Mouse (Mus musculus) frontal cortex, adult (tissue): ENCODE data around the gene Slc35a5.
A peak's percentile ranks its signal among the peaks of the same experiment; 100 is the strongest.

Experiments used
- ATAC-seq: cut with Nextera tagmentation; 2 replicates; pipeline ENCODE4 v1.9.2; 2017; ENCODE audit warnings: mild to moderate bottlenecking, moderate library complexity, mixed read lengths; ENCODE audit not compliant: low TSS enrichment

Slc35a5 gene

DNA sequence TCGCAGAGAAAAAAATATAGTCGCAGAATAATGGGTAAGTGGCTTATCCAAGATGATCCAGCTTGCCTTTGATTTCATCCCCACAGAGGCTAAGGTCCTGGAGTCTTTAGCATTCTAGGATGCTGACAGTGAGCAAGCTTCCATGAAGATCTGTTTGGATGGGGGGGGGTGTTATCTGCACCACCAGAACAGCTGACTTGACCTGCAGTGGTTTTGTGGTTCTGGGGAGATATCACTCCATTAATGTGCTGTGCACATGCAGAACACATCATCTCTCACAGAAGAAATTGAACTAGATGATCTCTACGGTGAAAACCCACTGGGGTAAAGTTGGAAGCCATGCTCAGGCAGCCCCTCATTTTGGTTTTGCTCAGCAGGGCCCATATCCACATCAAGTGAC, 41.3 kb downstream of the Slc35a5 start:
- no peak for ATAC-seq

DNA sequence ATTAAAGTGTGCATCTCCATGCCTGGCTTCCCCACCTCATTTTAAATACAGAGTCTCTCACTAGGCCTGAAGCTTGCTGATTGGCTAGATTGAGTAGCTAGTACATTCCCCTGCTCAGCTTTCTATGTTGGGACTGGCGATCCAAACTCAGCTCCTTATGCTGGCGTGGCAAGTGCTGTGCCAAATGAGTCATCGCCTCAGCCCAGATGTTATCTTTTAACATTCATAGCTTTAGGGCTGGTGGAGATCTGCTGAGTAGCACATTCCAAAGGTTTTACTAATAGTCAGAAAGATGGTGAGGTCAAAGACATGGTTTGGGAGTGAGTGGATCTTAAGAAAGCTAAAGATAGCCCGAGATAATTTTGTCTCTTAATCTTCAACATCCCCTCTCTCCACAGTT, 48.0 kb downstream of the Slc35a5 start:
- ATAC-seq: peak; percentile 92

DNA sequence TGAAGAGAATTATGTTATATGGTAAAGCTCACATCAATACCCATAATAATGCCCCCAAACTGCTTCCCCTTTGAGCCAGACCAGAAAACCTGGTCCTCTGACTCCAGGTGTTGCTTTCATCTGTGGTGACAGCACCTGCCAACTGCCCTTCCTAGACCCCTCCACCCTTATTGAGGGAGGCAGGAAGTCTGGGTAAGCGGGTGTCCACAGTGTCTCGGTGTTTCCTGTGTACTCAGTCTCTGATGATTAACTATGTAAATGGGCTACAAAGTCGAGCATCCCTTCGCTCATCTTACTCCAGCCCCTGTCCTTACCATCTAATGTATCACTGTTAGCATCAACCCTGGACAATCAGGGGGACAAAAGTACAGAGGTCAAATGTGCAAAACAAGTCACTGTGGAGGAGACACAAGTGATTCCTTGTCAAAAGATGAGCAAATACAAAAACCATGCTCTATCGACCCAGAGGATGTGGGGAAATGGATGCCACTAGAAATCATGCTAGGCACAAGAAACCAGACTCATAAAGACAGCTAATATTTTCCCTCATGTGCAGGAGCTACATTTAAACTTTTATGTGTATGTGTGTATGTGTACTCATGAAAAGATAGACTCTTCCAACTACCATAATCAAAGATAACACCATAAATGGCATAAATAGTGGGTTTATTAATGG, 50.2 kb downstream of the Slc35a5 start:
- no peak for ATAC-seq

DNA sequence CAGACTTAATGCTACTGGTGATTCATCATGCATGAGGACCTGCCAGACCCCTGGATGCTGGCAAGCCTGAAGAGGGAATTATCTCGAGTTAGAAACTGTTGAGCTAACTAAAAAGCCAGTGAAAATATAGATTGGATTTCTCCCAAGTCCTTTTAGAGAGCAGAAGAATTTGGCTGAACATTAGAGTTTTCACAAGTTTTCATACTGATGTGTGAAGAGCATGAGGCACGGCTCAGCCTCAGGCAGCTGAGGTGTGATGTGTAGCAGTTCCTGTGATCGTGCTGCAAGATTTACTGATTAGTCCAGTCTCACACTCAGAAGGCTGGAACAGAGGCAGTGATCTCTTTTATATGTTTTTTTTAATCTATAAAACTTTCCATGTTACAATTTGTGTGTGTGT, 53.5 kb downstream of the Slc35a5 start:
- peak; percentile 95 for ATAC-seq

DNA sequence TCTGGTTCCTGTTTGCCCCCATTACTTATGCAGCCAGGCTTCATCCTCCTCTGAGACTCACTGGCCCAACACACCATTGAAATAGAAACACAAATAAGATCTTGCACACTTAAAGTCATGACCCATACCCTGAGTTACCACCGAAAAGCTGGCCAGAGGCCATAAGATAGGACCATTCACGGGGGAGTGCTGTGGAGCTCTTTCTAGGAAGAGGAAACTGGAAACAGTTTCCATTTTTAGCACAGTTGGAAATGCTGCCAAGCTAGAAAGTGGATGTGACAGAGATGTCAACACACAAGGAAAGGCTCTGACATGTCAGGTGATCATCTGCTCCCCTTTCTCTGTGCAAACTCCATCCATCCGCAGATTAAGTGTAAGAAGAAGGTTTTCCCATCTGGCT, 57.6 kb downstream of the Slc35a5 start:
- no peak for ATAC-seq

DNA sequence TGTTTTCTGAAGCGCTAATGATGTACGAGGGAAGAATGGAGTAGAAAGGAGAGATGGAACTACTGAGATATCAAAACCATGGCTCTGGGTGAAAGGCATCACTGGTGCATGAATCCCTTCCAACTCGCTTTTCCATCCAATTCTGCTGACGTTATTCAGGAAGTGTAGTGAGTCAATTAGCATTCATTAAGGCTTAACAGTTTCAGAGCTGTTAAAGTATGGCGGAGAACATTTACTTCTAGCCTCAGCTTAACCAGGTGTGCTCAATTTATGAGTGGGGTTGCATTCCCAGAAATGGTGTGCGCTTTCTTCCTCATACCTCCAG, 59.7 kb downstream of the Slc35a5 start:
- ATAC-seq: no peak

DNA sequence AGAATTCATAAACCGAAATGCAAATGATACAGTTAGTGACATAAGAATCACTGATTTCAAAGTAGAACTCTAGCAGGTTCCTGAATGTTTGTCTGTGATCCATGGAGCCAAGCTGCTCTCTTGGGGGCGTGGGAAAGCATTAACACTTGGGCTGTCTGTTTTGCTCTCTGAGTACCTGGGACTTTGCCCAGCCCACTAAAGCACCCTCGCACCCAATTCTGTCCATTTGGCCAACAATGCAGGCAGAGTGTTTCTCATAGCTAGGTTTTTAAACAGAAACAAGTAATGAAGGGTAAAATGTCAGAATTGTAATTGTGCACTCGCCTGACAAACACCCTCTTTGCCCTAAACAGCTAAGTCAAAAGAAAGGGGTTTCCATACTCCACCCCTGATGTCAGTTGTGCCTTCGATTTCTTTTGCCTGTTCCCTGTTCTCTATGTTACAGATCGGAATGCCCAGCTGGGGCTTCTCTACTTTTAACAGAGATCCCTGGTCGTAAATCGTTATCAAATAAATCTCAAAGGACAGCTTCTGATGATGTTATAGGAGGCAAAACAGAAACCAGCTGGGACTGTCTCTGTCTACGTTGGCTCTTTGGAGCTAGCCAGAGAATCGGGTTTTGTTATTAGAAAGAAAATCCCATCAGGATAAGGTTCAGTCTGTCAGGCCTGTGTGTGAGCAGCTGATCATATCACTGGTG, 60.2 kb downstream of the Slc35a5 start:
- no peak for ATAC-seq

DNA sequence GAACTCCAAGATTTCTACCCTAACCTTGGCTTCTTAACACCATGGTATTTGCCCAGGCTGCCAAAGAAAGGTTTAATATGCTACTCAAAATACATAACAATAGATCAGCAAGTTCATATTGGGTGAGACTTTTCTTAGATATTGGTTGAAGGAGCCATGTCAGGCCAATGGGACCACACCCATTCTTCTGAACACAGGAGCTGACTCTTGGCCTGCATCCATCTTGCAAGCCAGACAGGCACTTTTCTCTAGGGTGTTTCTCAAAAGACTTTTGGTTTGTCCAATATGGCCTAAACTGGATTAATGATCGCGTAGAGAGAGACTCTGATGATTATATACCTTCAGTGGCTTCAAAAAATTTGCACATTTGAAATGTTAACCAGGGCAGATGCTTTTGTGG, 61.0 kb downstream of the Slc35a5 start:
- ATAC-seq: no peak

DNA sequence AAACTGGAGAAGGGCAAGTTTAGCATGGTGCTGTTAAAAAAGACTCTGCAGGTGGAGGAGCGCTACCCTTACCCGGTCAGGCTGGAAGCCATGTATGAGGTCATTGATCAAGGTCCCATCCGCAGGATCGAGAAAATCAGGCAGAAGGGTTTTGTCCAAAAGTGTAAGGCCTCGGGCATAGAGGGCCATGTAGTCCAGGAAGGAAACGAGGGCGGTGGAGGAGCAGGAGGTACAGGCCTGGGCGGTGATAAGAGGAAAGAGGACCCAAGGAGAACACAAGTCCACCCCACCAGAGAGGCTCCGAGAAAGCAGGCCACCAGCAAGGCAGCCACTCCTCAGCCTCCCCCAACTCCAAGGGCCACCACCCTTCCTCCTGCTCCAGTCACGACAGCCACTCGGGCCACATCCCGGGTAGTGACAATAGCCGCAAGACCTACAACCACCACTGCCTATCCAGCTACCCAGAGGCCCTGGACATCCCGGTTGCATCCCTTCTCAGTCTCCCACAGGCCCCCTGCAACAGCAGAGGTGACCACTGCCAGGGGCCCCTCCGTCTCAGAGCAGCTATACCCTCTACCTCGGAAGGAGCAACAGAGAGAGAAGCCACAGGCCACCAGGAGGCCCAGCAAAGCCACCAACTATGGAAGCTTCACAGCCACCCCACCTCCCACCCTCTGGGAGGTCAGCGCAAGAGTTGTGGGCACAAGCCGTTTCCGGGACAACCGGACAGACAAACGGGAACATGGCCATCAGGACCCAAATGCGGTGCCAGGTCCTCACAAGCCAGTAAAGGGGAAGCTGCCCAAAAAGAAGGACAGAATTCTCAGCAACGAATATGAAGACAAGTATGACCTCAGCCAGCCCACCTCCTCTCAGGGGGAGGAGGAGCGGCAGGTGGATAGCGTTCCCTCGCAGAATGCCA, 62.7 kb downstream of the Slc35a5 start:
- ATAC-seq: no peak

DNA sequence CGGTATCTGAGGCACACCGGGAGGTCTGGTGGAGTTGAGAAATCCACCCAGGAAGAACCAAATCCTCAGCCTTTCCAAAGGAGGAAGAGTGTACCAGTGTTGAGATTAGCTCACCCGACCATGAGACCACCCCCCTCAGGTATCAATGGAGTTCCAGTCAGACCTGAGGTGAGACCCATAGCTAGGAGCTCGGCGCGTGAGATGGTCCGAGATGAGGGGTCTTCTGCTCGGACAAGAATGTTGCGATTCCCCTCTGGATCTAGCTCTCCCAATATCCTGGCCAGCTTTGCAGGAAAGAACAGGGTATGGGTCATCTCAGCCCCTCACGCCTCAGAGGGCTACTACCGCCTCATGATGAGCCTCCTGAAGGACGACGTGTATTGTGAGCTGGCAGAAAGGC, 63.5 kb downstream of the Slc35a5 start:
- ATAC-seq: no peak

DNA sequence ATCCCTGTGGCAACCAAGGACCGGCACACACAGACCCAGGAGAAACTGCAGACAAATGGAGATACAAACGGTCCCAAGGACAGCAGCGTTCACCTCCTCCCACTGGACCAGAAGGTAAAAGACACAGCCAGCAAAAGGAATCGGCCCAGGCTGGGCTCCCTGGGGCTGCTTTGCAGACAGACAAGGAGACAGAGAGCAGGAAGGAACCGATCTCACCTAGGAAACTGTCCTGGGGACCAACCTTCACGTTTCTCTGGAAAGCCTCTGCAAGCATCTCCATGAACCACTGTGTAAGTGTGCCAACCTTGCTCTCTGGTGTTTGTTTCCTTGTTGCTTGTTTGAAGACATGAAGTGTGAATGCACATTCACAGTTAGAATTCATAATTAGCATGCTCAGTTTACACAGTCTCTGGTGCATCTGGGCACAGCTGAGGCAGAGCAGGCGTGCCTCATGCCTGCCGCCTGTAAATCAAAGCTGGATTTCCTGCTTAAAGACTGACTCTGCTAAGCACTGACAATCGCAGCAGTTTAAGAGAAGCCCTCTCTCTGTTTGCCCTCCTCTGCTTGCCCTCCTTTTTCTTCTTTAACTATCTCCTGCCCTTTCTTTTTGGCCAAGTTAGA, 64.3 kb downstream of the Slc35a5 start:
- peak; percentile 34; the same call in 1 of the 2 replicates for ATAC-seq

DNA sequence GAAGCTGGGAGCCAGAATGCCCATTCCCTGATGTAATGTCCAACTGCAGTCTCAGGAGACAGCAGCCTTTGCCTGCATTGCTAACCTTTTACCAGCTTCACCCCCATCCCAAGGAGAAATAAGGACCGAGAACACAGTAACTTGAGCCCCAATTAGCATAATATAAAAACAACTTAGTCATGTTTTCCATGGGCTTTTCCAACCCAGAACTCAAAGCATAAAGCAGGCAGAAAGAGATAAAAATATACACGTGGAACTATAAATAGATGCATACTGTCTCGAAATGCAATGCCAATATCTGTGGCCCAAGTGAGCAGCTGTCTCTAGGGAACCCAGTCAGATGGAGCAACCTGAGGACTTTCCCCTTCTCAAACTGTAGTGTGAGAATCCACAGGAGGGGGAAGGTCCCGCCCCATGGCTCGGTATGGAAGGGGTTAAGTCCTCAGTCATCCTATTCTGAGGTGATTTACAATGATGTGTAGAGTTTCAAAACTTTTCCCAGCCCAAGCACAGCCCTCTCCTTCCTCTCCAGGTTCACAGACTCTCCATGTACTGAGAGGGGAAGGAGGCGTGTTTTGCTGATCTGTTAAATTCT, 65.3 kb downstream of the Slc35a5 start, which contains the start of gene Ccdc80:
TSS of gene Ccdc80 (plus strand) at position 266 of the 595 bp plus-strand sequence.
- ATAC-seq: peak; percentile 16; the same call in 1 of the 2 replicates

DNA sequence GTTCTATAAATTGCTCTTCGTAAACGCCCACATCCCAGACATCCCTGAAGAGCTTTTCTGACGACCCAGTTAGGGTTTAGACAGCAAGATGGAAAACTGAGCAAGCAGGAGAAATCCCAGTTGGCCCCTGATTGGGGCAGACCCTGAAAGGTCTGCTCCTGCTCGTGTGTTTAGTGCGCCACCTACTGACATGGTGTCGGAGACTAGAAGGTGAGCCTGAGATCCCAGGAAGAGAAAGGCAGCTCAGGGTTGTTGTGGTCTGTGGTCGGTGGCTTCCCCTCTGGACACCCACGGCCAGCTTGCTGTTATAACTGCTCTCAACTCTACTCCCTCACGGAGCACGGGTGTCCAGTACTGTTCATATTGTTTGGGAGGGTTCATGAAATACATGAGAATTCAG, 68.5 kb downstream of the Slc35a5 start:
- ATAC-seq: peak; percentile 86
